Mouse (Mus musculus): ENCODE data around the gene Camk2n1.

Camk2n1 gene

DNA sequence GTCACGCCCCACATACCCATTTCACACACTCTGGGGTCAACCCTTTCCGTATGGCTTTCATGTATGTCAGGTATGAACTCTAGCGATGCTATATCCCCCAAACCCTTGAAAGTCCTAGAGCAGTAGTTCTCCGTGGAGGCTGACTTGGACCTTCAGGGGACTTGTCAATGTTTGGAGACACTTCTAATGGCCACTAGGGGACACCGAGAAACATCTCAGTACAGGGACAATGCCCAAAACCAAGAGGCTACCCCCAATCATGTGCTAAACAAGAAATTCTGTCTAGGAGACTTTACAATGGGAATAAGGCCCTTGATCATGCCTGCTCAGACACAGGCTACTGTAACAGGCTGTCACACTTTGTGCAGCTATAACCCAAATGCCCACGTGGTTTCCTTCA lies 12.6 kb downstream of the Camk2n1 start:
- DNase-seq = no peak

DNA sequence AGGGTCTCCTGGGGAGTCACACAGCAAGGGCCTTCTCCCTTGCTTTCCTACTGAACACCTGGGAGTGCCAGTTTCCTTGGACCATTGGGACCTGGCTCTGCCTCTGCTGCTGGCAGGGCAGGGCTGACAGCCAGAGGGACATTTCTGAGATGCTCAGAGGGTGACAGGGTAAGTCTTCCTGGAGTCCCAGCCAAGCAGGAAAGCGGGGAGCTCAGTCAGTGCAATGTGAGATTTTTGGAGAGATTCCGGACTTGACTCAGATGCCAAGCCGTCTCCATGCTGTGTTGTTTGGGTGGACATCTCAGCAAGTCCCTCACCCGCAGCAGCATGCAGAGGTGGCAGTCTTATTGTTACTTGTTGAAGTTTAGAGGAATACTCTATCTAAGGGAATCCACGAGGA lies 13.3 kb downstream of the Camk2n1 start:
- no peak for DNase-seq

DNA sequence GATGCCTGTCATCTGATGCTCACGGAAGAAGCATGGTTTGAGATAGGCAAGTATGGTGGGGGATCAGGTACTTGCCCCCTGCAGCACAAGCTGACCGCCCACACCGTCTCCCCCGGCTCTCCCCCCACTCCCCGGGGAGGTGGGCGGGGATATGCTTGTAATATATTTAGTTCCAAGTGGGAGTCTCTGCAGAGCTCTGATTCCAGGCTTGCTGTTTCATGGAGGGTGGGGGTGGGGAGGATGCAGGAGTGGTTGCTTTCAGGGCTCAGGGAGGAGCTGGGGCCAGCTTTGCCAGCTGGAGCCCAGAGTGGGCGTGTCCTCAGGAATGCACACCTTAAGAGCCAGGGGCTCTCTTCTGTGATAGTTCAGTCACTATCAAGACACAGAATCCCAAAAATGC lies 15.0 kb downstream of the Camk2n1 start:
- DNase-seq = no peak

DNA sequence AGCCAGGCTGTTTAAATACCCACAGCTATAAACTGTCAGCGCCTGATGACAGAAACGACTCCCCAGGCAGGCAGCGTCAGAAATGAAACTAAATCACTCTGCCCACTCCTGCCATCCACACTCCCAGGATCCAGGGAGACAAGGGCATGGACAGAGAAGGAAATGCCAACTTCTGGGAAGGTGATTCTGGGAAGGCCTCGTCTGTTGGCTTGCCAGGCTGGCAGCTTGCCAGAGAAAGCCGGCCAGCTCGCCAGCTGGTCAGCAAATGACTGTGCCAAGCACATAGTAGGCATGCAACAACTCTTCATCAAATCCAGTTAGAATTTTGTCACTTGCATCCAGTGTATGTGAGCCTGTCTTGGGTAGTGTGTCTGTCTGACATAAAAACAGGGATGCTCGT lies 17.1 kb downstream of the Camk2n1 start:
- no peak for DNase-seq

DNA sequence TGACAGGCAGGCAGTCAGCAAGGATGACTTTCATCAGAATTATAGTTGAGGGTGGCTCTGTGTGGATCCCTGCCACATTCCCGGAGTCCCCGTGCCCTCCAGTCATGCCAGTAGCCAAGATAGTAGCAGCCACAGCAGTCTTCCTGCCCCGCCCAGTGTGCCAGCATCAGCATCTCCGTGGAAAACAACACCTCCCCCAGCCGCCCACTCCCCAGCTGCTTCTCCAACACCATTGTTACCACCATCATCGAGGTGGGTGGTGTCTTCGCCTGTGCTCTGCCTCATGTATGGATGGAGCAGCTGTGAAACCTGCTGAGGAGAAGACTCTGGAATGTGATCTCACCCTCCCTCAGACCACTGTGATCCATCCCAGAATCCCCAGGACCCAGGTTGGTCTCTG lies 25.5 kb downstream of the Camk2n1 start:
- DNase-seq = no peak

DNA sequence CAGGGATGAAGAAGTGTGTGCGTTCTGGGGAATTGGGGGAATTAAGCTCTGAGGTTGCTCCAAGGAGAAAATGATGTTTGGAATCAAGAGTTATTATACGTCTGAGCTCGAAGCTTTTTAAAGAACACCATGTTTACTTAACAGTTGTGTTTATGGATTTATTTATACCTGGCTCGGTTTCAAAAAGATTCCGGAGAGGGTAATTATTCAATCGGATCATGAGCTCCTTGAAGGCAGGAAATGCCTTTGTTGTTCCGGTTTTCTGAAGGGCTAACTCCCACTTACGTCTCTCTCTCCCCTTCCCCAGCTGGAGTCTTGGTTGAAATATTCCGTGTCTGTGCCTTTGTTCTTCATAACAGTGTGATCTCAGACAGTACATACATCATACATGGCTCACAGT lies 26.8 kb downstream of the Camk2n1 start:
- DNase-seq = no peak

DNA sequence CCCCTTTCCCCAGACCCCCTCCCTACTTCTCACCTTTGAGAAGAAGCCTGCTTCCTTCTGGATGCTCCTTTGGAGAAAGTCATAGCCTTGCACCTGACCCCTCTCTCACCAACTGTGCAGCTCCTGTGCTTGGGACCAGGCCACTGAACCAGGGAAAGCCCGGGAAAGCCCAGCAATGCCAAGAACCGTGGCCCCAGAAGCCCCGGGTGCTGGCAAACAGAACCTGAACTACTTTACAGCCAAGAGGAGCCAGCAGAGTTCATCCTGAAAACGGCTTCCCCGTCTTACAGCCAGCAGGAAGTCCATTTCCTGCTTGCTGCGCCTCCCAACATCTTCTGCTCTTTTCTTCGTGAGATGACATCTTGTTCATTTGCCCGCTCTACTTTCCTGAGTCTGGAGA lies 28.6 kb downstream of the Camk2n1 start:
- no peak for DNase-seq

DNA sequence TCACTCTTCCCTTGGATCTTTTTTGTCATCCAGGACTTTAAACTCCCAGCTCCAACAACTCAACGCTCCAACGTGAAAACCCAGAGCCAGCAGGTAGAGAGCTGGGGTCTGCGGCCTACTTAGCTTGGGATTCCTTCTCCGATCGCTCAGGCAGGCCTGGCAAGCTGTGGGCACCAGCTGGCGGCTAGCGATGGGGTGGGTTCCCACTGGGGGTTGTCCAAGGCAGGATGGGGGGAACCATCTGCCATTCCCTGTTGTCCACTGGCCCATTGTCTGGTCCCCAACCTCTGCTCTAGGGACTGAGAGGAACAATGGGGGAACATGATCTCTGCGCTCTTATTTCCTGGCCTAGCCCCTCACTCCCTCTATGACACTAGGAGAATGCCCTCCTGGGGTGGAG lies 34.1 kb downstream of the Camk2n1 start:
- no peak for DNase-seq

DNA sequence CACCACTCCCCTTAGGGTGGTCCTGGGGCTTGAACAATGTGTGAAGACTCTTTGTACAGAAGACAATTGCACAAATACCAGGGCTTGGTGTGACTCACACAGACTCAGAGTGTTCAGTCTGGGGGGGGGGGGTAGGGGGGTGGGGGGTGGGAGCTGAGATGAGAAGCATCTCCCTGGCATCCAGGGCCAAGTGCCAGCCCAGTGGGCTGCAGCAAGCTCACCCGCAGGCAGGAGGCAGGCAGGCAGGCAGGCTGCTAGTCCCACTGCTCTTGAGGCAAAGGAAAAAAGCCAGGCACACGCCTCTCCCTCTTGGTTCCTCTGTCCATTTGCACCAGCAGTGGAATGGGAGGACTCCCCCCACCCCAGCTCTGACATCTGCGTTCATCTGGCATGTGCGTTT lies 37.0 kb downstream of the Camk2n1 start:
- no peak for DNase-seq

DNA sequence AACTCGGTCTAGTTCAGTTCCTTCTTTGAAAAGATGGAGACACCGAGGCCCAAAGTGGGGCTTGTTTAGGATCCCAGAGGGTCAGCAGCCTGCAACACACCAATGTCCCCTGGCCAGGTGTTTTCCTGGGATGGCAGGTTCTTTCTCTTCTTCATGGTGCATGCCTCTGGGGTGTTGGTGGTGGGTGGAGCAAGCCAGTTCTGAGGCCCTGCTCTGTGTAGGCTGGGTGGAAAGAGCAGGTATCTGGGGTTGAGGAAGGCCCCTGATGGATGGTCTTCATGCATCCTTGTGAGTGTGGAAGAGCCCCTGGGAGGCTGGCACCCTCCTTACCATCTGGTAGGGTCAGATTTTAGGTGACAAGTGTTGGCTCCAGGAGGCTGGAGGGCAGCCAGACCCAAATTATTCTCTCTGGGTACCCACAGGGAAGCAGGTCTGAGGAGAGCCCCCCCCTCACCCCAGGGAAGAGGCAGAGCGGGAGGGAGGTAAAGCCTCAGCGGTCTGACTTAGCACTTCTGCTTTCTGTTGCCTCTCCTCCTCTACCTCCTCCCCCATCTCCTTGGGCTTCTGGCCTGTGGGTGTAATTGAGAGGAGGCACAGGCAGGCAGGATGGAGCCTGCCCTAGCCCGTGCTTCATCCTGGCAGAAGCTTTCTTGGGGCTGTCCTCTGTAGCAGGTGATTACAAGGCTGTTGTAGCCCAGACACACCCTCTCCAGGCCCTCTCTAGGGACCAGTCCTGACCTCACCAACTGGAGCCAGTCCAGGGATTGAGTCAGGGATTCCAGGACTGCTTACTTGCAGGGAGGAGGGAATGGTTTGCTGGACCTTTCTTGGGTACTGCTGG lies 39.3 kb downstream of the Camk2n1 start:
- no peak for DNase-seq

DNA sequence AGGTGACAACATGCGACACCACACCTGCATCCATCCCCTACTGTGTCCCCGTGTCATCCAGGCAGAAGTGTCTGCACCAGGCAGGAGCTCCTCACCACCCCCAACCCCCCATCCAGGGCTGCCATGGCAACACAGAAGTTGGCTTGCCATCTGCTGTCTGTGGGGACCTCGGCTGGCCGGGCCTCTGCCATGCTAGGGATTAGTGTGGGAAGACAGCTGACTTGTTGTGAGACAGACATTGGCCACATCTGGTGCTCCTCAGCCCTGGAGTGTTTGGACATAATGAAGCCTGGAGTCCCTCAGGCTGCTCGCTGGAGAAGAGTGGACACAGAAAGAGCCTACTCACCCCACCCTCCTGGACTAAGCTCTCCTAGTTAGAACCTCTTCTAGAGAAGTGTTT lies 40.8 kb downstream of the Camk2n1 start:
- DNase-seq = no peak

DNA sequence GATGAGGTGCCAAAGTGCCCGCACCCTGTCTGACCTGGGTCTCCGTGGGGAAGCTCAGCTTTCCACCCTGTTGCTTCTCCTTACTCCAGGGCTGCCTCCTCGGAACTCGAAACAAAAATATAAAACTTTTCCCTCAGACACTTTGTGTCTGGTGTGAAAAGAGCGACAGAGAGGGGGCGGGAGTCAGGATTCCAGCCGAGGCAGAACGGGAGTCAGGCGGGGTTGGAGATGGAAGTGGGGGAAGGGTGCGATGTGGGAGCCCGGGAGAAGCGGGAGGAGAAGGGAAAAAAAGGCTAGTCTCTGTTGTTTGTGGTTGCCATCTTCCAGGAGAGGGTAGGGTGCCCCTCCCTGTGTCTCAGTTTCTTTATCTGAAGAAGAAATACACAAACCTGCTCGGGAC lies 41.7 kb downstream of the Camk2n1 start:
- no peak for DNase-seq

DNA sequence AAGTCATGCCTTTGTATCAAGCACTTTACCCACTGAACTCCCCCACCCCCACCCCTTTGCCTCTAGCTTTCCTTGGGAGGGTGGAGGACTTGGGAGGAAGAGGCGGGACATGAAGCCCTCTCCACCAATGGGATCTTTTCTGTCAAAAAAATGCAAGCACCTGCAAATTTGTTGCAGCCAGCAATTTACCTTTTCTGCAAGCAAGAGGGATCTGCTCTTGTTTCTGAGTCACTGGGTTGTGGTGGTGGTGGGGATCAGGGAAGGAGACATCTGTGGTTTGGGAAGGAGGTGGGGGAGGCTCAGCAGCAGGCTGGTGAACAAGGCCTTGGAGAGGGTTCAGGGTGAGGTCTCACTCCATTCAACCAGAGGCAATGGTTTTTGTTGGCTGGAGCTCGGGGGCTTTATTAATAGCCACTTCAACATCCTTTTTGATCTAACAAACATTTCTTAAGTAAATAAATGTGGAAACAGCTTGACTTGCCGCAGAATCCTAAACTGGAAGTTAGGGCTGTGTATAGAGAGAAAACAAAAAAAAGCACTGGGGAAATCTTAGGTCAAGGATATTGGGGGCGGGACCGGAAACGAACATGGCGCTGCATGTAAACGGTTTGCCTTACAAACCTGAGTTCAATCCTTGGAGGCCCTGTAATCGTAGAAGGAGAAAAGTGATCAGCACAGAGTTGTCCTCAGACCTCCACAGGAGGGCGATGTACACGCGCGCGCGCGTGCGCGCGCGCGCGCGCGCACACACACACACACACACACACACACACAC lies 42.8 kb downstream of the Camk2n1 start:
- DNase-seq = no peak

DNA sequence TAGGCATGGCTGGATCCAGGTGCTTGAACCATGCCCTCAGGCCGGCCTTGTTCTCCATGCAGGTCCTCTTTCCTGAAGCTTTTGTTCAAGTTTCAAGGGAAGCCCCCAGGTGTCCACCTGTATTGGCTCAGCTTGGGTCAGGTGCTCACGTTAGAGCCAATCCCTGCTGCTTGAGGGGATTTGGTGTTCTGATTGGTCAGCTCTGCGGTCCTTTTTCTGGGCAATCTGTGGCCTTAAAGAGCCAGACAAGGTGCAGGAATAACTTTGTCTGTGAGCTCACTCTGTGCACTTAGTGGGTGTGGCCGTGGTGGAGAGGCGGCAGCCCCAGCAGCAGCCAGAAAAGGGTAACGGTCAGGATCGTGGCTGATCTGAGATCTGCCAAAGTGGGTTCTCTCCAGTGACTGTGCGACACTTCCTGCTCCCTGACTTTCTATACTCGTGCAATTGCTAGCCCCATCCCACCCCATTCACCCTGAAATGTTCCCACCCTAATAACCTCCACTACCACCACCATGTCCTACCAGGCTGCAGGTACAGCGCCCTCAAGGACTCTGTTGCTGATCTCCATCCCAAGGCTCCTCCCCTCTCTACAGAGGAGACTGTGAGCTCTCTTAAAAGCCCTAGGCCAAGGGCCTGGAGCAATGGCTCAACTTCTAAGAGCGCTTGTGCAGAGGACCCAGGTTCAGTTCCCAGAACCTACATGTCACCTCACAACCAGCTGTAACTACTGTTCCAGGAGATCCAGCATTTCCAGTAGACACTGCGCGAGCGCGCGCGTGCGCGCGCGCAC lies 45.9 kb downstream of the Camk2n1 start:
- DNase-seq = no peak

DNA sequence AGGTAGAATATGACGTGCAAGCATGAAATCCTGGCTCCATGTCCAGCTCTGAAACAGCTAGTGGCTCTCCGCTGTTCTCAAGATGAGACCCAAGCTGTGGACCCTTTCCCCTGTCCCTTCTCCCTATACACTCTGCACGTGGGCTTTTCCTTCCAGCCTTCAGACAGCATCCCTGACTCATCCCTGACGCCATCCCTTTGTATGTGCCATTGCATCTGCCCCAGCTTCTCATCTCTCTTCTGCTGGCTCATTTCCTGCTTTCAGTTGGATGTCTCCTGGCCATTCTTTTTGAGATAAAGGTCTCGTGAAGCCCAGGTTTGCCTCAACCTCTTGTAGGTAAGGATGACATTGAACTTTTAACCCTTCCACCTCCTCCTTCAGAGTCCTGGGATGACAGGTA lies 46.9 kb downstream of the Camk2n1 start:
- no peak for DNase-seq

DNA sequence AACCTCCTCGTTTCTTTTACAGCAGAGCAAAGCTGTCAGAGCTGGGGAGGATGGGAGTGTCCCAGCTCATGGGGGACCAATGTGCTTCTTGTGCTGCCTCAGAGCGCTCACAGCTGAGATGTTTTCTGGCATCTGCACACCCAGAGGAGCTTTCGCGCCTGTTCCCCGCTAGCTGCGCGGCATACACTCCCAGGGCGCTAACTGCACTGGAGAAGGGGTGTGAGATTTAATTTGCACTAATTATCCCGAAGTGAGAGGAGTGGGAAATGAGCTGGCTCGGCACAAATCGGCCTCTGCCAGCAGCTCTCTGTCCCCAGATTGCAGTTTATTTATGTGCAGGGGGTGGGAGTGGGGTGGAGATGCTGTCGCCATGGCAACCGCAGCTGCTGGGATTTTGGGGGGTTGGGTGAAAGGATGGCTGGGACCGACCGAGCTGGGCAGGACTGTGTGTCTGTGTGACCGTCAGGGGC lies 50.6 kb downstream of the Camk2n1 start:
- no peak for DNase-seq

DNA sequence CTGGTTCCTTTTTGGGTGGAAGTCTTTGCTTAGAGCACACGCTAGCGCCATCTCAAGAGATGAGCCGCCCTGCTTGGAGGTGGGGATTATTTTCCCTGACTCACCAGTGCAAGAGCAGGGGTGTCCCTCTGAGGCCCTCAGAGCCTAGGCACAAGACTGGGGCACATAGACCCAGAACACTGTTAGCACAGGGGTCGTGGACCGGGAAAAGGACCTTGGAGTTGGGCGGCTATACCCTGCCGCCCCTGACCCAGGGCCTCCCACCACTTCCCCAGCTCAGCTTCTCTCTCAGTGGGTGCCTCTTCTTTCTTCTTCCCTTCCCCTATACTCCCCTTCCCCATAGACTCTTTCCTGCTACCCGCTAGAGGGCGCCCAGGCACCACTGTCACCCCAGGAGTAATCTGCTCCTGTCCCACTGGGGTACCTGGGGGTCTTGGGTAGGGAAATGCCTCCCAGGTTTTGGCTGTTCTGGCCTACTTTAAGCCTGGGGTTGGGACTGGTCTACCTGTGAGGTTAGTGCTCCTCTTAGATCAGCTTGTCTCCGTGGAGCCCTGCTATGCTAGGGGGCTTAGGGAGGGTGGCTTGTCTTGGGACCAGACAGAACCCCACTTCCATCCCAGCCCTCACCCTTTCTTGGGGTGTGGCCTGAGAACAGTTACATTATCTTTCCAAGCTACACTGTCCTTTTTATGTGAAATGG lies 51.2 kb downstream of the Camk2n1 start:
- no peak for DNase-seq

DNA sequence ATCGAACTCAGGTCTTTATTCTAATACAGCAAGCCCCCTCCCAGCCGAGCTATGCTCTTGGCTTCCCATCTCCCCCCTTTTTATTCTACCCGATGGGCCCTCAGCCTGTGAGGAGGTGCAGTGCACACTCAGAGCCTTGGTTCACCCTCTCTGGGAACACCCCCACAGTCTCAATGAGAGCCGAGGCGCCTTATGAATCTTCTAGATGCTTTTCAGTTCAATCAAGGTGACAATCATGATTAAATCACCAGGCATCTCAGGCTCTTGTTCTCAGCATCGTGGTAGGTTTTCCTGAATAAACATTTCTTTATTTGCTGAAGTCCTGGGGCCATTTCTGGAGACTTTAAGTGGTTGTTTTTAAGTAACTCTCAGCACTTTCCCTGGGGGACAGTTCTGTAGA lies 53.8 kb downstream of the Camk2n1 start:
- no peak for DNase-seq
